Mouse (Mus musculus) kidney, embryonic 16.5 days (tissue): ENCODE results near the gene Lrrc31. TPM values are rescaled to one million over a fixed set of nuclear protein-coding genes. Genes with fewer than 3 reads are reported as not detected.

Experiments
- ATAC-seq: fragments of 200-750 bp; cut with Nextera tagmentation; 2 replicates; pipeline ENCODE4 v1.8.0; 2017; ENCODE audit warnings: moderate TSS enrichment; ENCODE audit not compliant: low FRiP score, low TSS enrichment
- H3K27ac ChIP-seq: fragments of 300-500 bp; sonication (generic); 2 replicates; pipeline ENCODE4 v1.5.1; 2014; ENCODE audit warnings: low read length
- H3K27me3 ChIP-seq: fragments of 300-500 bp; sonication (generic); 2 replicates; pipeline ENCODE4 v1.6.1; 2014; ENCODE audit warnings: low read length, control low read depth, mixed read lengths; ENCODE audit not compliant: insufficient read depth
- H3K36me3 ChIP-seq: fragments of 300-500 bp; sonication (generic); 2 replicates; pipeline ENCODE4 v1.6.1; 2014; ENCODE audit warnings: low read length, control low read depth, mixed read lengths; ENCODE audit not compliant: insufficient read depth
- H3K4me1 ChIP-seq: fragments of 300-500 bp; sonication (generic); 2 replicates; pipeline ENCODE4 v1.6.1; 2014; ENCODE audit warnings: low read length, control low read depth, mixed read lengths; ENCODE audit not compliant: insufficient read depth
- H3K4me2 ChIP-seq: fragments of 300-500 bp; sonication (generic); replicated peaks from 2 replicates; pipeline ENCODE4 v1.6.1; 2014; ENCODE audit warnings: low read depth, low read length
- H3K4me3 ChIP-seq: fragments of 300-500 bp; sonication (generic); 2 replicates; pipeline ENCODE4 v1.5.1; 2014; ENCODE audit warnings: mild to moderate bottlenecking, low read length
- H3K9ac ChIP-seq: fragments of 300-500 bp; sonication (generic); replicated peaks from 2 replicates; pipeline ENCODE4 v1.6.1; 2014; ENCODE audit warnings: low read length
- H3K9me3 ChIP-seq: fragments of 300-500 bp; sonication (generic); 2 replicates; pipeline ENCODE4 v1.6.1; 2016; ENCODE audit warnings: low read length, control low read depth
- WGBS: fragments of 180-500 bp; shearing (Covaris S2); extraction: QIAGEN DNeasy Blood & Tissue Kit; methylation state at CpG from one replicate; pipeline ENCODE4 v1.1.7; 2014; 5-methylcytosine and 5-hydroxymethylcytosine counted together
- polyA plus RNA-seq: library from polyadenylated mRNA; unstranded; fragments of >200 nt; fragmentation: Nextera tagmentation; extraction: Ambion mirVana; gene quantifications from 2 replicates; pipeline ENCODE4 v1.2.1, GENCODE M21; 2015

Gene Lrrc31
- polyA plus RNA-seq, 1 experiment from 2014 or later, result 0.35 TPM

DNA sequence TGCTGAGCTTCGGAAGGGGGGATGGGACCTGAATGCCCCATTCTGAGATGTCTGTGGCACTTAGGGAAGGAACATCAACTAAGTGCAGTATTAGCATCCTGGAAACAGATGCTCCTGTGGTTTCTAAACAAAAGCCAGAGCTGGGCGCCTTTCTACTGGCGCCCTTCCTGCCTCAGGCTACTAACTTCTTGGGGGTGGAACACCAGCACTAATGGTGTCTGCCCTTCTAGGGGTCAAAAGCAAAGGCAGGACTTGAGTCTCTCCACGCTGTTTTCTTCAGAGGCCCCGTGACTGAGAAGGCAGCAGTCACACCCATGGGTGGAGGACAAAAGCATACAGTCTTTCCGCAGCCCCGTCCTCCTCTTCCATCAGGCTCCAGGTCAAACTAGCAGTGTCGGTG is 52.9 kb downstream of the Lrrc31 start:
- H3K27me3 ChIP-seq, result peaks cover 21% of the 10 kb centered on the region
- H3K36me3 ChIP-seq, result no peaks in the 10 kb centered on the region
- H3K4me1 ChIP-seq, result peaks cover 11% of the 10 kb centered on the region; the same call in 1 of the 2 replicates
- H3K4me3 ChIP-seq, result no peak overlapping the region
- H3K27ac ChIP-seq, result no peak overlapping the region
- H3K4me2 ChIP-seq, result no peak overlapping the region
- H3K9ac ChIP-seq, result no peak overlapping the region
- H3K9me3 ChIP-seq, result no peaks in the 10 kb centered on the region
- WGBS, result 58% methylated on average over 8 of the region's 8 CpGs
- ATAC-seq, result no peak

DNA sequence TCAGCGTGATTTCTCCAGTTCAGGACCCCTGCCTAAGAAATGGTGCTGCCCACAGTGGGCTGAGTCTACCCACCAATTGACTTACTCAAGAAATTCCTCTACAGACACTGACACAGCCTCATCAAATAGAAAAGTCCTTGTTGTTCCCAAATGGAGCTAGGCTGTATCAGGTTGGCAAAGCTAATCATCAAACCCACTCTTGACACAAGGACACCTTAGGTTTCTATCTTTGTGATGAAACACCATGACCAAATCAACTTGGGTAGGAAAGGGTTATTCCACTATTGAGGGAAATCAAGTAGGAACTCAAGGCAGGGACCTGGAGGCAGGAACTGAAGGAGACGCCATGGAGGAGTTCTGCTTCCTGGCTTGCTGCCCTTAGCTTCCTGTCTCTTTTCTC is 55.4 kb downstream of the Lrrc31 start, which contains the start of gene Lrriq4:
TSS of gene Lrriq4 (plus strand) at position 301 of the 400 bp plus-strand sequence.
- Histone ChIP-seq H3K4me1 (peaks cover 4% of the 10 kb centered on the region; the same call in 1 of the 2 replicates), H3K9me3 (no peaks in the 10 kb centered on the region), H3K27me3 (peaks cover 6% of the 10 kb centered on the region; the same call in 1 of the 2 replicates), H3K9ac (no peak within 1 kb of the TSS), H3K4me2 (no peak within 1 kb of the TSS), H3K4me3 (no peak within 1 kb of the TSS), H3K27ac (no peak within 1 kb of the TSS), H3K36me3 (no peaks in the 10 kb centered on the region)
- 64% methylated on average over 2 of the region's 2 CpGs for WGBS
- no peak for ATAC-seq

DNA sequence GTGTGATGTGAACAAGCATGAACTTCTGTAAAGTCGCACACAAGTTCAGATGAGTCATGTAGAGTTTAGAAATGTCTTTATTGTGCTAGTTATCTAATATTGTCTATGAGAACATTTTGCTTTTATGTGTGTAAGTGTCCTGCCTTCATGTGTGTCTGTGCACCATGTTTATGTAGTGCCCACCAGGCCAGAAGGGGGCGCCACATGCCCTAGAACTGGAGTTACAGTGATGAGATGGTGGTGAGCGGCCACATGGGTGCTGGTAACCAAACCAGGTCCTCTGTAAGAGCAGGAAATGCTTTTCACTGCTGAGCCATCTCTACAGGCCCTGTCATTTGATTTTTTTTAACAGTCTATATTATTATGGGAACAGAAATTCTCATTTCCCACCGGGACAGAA is 64.0 kb downstream of the Lrrc31 start:
- no peaks in the 10 kb centered on the region for H3K9me3 ChIP-seq
- H3K27ac ChIP-seq, result no peak overlapping the region
- H3K4me1 ChIP-seq, result no peaks in the 10 kb centered on the region
- no peak overlapping the region for H3K9ac ChIP-seq
- WGBS, result 83% methylated on average over 4 of the region's 4 CpGs
- ATAC-seq, result no peak
- H3K4me2 ChIP-seq, result no peak overlapping the region
- H3K27me3 ChIP-seq, result no peaks in the 10 kb centered on the region
- H3K4me3 ChIP-seq, result no peak overlapping the region
- H3K36me3 ChIP-seq, result no peaks in the 10 kb centered on the region

DNA sequence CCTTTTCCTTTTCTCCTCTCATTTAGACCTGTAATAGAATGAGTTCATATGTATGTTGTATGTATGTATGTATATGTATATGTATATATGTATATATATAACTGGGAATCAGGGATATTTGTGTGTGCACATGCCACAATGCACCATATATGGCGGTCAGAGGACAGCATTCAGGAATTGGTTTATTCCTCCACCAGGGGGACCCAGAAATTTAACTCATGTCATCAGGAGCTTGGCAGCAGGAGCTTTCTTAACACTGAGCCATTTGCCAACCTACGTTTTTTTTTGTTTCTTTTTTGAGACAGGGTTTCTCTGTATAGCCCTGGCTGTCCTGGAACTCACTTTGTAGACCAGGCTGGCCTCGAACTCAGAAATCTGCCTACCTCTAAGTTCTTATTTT is 66.0 kb downstream of the Lrrc31 start:
- H3K4me2 ChIP-seq, result no peak overlapping the region
- no peaks in the 10 kb centered on the region for H3K9me3 ChIP-seq
- 63% methylated on average over 3 of the region's 3 CpGs for WGBS
- no peaks in the 10 kb centered on the region for H3K4me1 ChIP-seq
- ATAC-seq, result no peak
- H3K36me3 ChIP-seq, result no peaks in the 10 kb centered on the region
- H3K9ac ChIP-seq, result no peak overlapping the region
- no peak overlapping the region for H3K4me3 ChIP-seq
- no peaks in the 10 kb centered on the region for H3K27me3 ChIP-seq
- H3K27ac ChIP-seq, result no peak overlapping the region

Other genes starting within 250 kb of the Lrrc31 start
- gene Mecom, start 151.8 kb downstream of the Lrrc31 start, polyA plus RNA-seq, result 78.3 and 80.4 TPM in 2 replicates
- 0.07 TPM in 1 of 2 replicates, not detected in the other for gene Actrt3, start 99.9 kb downstream of the Lrrc31 start, polyA plus RNA-seq
- 41.9 and 42.6 TPM in 2 replicates for gene Mynn, start 97.8 kb downstream of the Lrrc31 start, polyA plus RNA-seq
- gene Lrriq4, start 55.3 kb downstream of the Lrrc31 start, polyA plus RNA-seq, result 0.11 and 0.18 TPM in 2 replicates
- gene Lrrc34, start 52.0 kb downstream of the Lrrc31 start, polyA plus RNA-seq, result 2.4 and 2.9 TPM in 2 replicates
- not detected in 2 replicates for gene Samd7, start 46.5 kb upstream of the Lrrc31 start, polyA plus RNA-seq
- 63.4 and 74.4 TPM in 2 replicates for gene Sec62, start 93.0 kb upstream of the Lrrc31 start, polyA plus RNA-seq
- 16.9 and 17.1 TPM in 2 replicates for gene Gpr160, start 156.1 kb upstream of the Lrrc31 start, polyA plus RNA-seq